Mouse (Mus musculus): Measurements from ENCODE around the gene Apopt1. TPM values are rescaled to one million over a fixed set of nuclear protein-coding genes. Genes with fewer than 3 reads are reported as not detected.
A peak's percentile ranks its signal among the peaks of the same experiment; 100 is the strongest.

Apopt1 gene
- polyA plus RNA-seq, 1 experiment from 2014 or later, result 62.1 TPM

GRCm38 (mm10) chr12:111769816-111770577, 56.9 kb downstream of the Apopt1 start:
- no peak overlapping the region for H3K4me2 ChIP-seq
- no peaks in the 10 kb centered on the region for H3K9me3 ChIP-seq
- WGBS, result 60% methylated on average over 8 of the region's 9 CpGs
- peak; percentile 44; the same call in 1 of the 2 replicates for ATAC-seq (ENCODE audit: low FRiP score)
- peaks cover 58% of the 10 kb centered on the region for H3K4me1 ChIP-seq (replicated peaks)
- peak overlapping the region; percentile 13; the same call in 1 of the 2 replicates for H3K9ac ChIP-seq
- no peak overlapping the region for H3K4me3 ChIP-seq
- peaks cover 32% of the 10 kb centered on the region for H3K36me3 ChIP-seq
- H3K27me3 ChIP-seq, result no peaks in the 10 kb centered on the region
- H3K27ac ChIP-seq, result peak overlapping the region; percentile 67

GRCm38 (mm10) chr12:111770651-111771050, 57.6 kb downstream of the Apopt1 start:
- H3K9ac ChIP-seq, result no peak overlapping the region
- peaks cover 38% of the 10 kb centered on the region for H3K36me3 ChIP-seq
- no peaks in the 10 kb centered on the region for H3K9me3 ChIP-seq
- 92% methylated on average over 10 of the region's 10 CpGs for WGBS
- no peaks in the 10 kb centered on the region for H3K27me3 ChIP-seq
- no peak overlapping the region for H3K4me2 ChIP-seq
- no peak overlapping the region for H3K4me3 ChIP-seq
- H3K4me1 ChIP-seq (replicated peaks), result peaks cover 52% of the 10 kb centered on the region
- H3K27ac ChIP-seq, result peak overlapping the region; percentile 62; the same call in 1 of the 2 replicates
- no peak for ATAC-seq (ENCODE audit: low FRiP score)

GRCm38 (mm10) chr12:111774156-111774555, 61.1 kb downstream of the Apopt1 start:
- H3K4me2 ChIP-seq, result no peak overlapping the region
- no peak for ATAC-seq (ENCODE audit: low FRiP score)
- no peaks in the 10 kb centered on the region for H3K9me3 ChIP-seq
- no peak overlapping the region for H3K4me3 ChIP-seq
- 91% methylated on average over 16 of the region's 16 CpGs for WGBS
- H3K27ac ChIP-seq, result no peak overlapping the region
- no peaks in the 10 kb centered on the region for H3K27me3 ChIP-seq
- H3K9ac ChIP-seq, result no peak overlapping the region
- H3K36me3 ChIP-seq, result peaks cover 72% of the 10 kb centered on the region
- H3K4me1 ChIP-seq (replicated peaks), result peaks cover 20% of the 10 kb centered on the region

GRCm38 (mm10) chr12:111774845-111775244, 61.8 kb downstream of the Apopt1 start:
- no peaks in the 10 kb centered on the region for H3K9me3 ChIP-seq
- 0 out of 2 replicates have a peak, but pooled peaks have one; percentile 39 for ATAC-seq (ENCODE audit: low FRiP score)

GRCm38 (mm10) chr12:111777919-111778318, 64.9 kb downstream of the Apopt1 start:
- Histone ChIP-seq H3K4me3 (no peak overlapping the region), H3K36me3 (peaks cover 98% of the 10 kb centered on the region), H3K4me1 (replicated peaks) (peaks cover 5% of the 10 kb centered on the region), H3K4me2 (no peak overlapping the region), H3K27me3 (no peaks in the 10 kb centered on the region), H3K27ac (no peak overlapping the region), H3K9me3 (no peaks in the 10 kb centered on the region), H3K9ac (no peak overlapping the region)
- no peak for ATAC-seq (ENCODE audit: low FRiP score)
- 91% methylated on average over 13 of the region's 13 CpGs for WGBS

More at GRCm38 (mm10) chr12:111774845-111775244, 61.8 kb downstream of the Apopt1 start:
- Histone ChIP-seq H3K4me2 (no peak overlapping the region), H3K27me3 (no peaks in the 10 kb centered on the region), H3K4me3 (no peak overlapping the region), H3K27ac (peak overlapping the region; percentile 19), H3K36me3 (peaks cover 79% of the 10 kb centered on the region), H3K9ac (peak overlapping the region; percentile 13; the same call in 1 of the 2 replicates), H3K4me1 (replicated peaks) (peaks cover 13% of the 10 kb centered on the region)
- 60% methylated on average over 15 of the region's 15 CpGs for WGBS

- no peak for ATAC-seq (ENCODE audit: low FRiP score)
Observed at GRCm38 (mm10) chr12:111779544-111779943, 66.5 kb downstream of the Apopt1 start.

GRCm38 (mm10) chr12:111785174-111785573, 72.1 kb downstream of the Apopt1 start:
- no peak overlapping the region for H3K4me3 ChIP-seq
- H3K27ac ChIP-seq, result no peak overlapping the region
- no peaks in the 10 kb centered on the region for H3K4me1 ChIP-seq (replicated peaks)
- H3K4me2 ChIP-seq, result no peak overlapping the region
- 77% methylated on average over 14 of the region's 15 CpGs for WGBS
- ATAC-seq (ENCODE audit: low FRiP score), result no peak
- no peaks in the 10 kb centered on the region for H3K27me3 ChIP-seq
- H3K36me3 ChIP-seq, result peaks cover 99% of the 10 kb centered on the region
- no peaks in the 10 kb centered on the region for H3K9me3 ChIP-seq
- H3K9ac ChIP-seq, result no peak overlapping the region

More at GRCm38 (mm10) chr12:111779544-111779943, 66.5 kb downstream of the Apopt1 start:
- H3K9me3 ChIP-seq, result no peaks in the 10 kb centered on the region
- H3K27ac ChIP-seq, result no peak overlapping the region
- 96% methylated on average over 1 of the region's 1 CpGs for WGBS
- no peaks in the 10 kb centered on the region for H3K27me3 ChIP-seq
- no peak overlapping the region for H3K4me3 ChIP-seq
- H3K4me2 ChIP-seq, result no peak overlapping the region
- peaks cover 2% of the 10 kb centered on the region for H3K4me1 ChIP-seq (replicated peaks)
- H3K9ac ChIP-seq, result no peak overlapping the region
- H3K36me3 ChIP-seq, result peaks cover 98% of the 10 kb centered on the region

- no peak overlapping the region for H3K4me3 ChIP-seq
- H3K4me2 ChIP-seq, result no peak overlapping the region
- H3K27me3 ChIP-seq, result no peaks in the 10 kb centered on the region
- no peaks in the 10 kb centered on the region for H3K9me3 ChIP-seq
- no peak overlapping the region for H3K27ac ChIP-seq
- H3K36me3 ChIP-seq, result peaks cover 99% of the 10 kb centered on the region
- no peak overlapping the region for H3K9ac ChIP-seq
- peaks cover 7% of the 10 kb centered on the region; the same call in 1 of the 2 replicates for H3K4me1 ChIP-seq (replicated peaks)
- 94% methylated on average over 6 of the region's 6 CpGs for WGBS
- ATAC-seq (ENCODE audit: low FRiP score), result no peak
Observed at GRCm38 (mm10) chr12:111787015-111787414, 74.0 kb downstream of the Apopt1 start.

- H3K27ac ChIP-seq, result no peak overlapping the region
- H3K9me3 ChIP-seq, result no peaks in the 10 kb centered on the region
- no peaks in the 10 kb centered on the region for H3K27me3 ChIP-seq
- no peak for ATAC-seq (ENCODE audit: low FRiP score)
- no peak overlapping the region for H3K4me2 ChIP-seq
- H3K4me3 ChIP-seq, result no peak overlapping the region
- 97% methylated on average over 5 of the region's 5 CpGs for WGBS
- peaks cover 99% of the 10 kb centered on the region for H3K36me3 ChIP-seq
- peaks cover 8% of the 10 kb centered on the region; the same call in 1 of the 2 replicates for H3K4me1 ChIP-seq (replicated peaks)
- H3K9ac ChIP-seq, result no peak overlapping the region
Observed at GRCm38 (mm10) chr12:111790090-111790489, 77.0 kb downstream of the Apopt1 start.

GRCm38 (mm10) chr12:111790631-111791030, 77.6 kb downstream of the Apopt1 start:
- Histone ChIP-seq H3K36me3 (peaks cover 99% of the 10 kb centered on the region), H3K4me3 (no peak overlapping the region), H3K4me2 (no peak overlapping the region), H3K27ac (no peak overlapping the region), H3K9me3 (no peaks in the 10 kb centered on the region), H3K27me3 (no peaks in the 10 kb centered on the region), H3K9ac (no peak overlapping the region), H3K4me1 (replicated peaks) (peaks cover 8% of the 10 kb centered on the region; the same call in 1 of the 2 replicates)
- ATAC-seq (ENCODE audit: low FRiP score), result no peak
- 93% methylated on average over 7 of the region's 7 CpGs for WGBS

GRCm38 (mm10) chr12:111791474-111792104, 78.5 kb downstream of the Apopt1 start:
- peak overlapping the region; percentile 66 for H3K27ac ChIP-seq
- H3K9me3 ChIP-seq, result no peaks in the 10 kb centered on the region
- no peaks in the 10 kb centered on the region for H3K27me3 ChIP-seq
- H3K9ac ChIP-seq, result no peak overlapping the region
- H3K4me3 ChIP-seq, result no peak overlapping the region
- H3K4me2 ChIP-seq, result no peak overlapping the region
- no peak for ATAC-seq (ENCODE audit: low FRiP score)
- H3K4me1 ChIP-seq (replicated peaks), result peaks cover 8% of the 10 kb centered on the region; the same call in 1 of the 2 replicates
- H3K36me3 ChIP-seq, result peaks cover 99% of the 10 kb centered on the region
- WGBS, result 84% methylated on average over 13 of the region's 13 CpGs

- H3K9ac ChIP-seq, result no peak overlapping the region
- 69% methylated on average over 22 of the region's 22 CpGs for WGBS
- H3K27me3 ChIP-seq, result no peaks in the 10 kb centered on the region
- H3K4me3 ChIP-seq, result no peak overlapping the region
- no peaks in the 10 kb centered on the region for H3K9me3 ChIP-seq
- ATAC-seq (ENCODE audit: low FRiP score), result no peak
- H3K36me3 ChIP-seq, result peaks cover 95% of the 10 kb centered on the region
- H3K4me1 ChIP-seq (replicated peaks), result peaks cover 8% of the 10 kb centered on the region; the same call in 1 of the 2 replicates
- no peak overlapping the region for H3K4me2 ChIP-seq
- H3K27ac ChIP-seq, result no peak overlapping the region
Observed at GRCm38 (mm10) chr12:111794102-111794501, 81.0 kb downstream of the Apopt1 start.
